Mouse (Mus musculus) cerebellum, postnatal 25 days (tissue): Measurements from ENCODE around the gene Itpka.
"Not testable (repeated sequence)": the region's sequence is repeated elsewhere in the genome, so short reads cannot be mapped to it uniquely, and the experiment has no call there.

Source experiments
- DNase-seq, 2 experiments: peaks; one replicate each; pipeline ENCODE4 v3.0.0; 2021; ENCODE audit warnings: mixed read lengths in 2 of 2

Gene Itpka

DNA sequence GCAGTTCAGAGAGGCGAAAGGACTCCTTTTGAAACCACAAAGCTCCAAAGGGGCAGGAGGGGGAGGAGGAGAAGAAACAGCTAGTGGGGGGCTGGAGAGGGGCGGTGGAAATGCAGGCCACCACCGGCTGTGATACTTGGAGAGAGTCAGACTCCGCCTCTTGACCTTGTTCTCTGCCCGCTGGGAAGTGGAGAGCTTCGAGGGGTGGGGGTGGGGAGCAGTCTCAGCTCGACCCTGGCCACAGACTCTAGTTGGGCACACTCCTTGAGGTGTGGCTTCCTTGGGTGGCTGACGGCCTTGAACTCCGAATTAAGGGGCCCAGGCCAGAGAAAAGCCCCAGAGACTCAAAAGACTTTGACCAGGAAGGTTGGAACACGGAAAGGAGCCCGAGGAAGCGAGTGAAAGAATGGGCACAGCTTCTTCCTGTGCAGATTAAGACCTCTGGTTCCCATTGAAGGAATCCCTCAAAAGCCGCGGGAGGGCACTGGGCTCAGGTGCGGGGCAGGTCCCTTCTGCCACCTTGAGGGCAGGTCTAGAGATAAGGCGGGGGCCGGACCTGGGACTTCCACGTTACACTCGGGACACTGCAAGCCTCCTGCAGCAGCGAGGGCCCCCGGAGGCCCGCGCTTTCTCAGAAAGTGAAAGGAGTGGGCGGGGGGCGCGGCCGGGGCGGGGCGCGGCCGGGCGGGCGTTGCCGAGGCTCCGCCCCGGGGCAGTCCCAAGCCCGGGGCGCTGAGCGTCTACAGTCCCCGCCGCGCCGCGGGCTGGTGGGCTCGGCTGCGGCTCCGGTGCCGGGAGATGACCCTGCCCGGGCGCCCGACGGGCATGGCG, at the start of gene Itpka:
Itpka (plus strand) TSS at position 757 of the 831 bp plus-strand sequence.
- peak in 1 of 2 experiments; percentile 42 for DNase-seq

DNA sequence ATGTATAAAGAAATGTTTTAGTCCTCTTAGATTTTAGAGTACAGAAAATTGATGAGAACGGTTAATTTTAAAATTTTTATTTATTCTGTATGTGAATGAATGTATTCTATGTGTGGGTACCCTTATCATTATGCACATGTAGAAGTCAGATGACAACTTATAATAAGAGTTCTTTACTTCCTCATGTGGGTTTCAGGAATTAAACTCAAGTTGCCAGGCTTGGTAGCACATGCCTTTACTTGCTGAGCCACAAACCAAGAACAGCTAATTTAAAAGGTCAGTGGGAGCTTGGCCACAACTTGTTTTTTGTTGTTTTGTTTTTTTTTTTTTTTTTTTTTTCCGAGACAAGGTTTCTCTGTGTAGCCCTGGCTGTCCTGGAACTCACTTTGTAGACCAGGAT, 47.3 kb upstream of the Itpka start:
- no peak for DNase-seq

GRCm38 (mm10) chr2:119696111-119696510, 46.0 kb upstream of the Itpka start:
- DNase-seq = no peak

- no peak for DNase-seq
Measured at GRCm38 (mm10) chr2:119698472-119698871, 43.7 kb upstream of the Itpka start.

GRCm38 (mm10) chr2:119699962-119700361, 42.2 kb upstream of the Itpka start:
- DNase-seq = no peak

GRCm38 (mm10) chr2:119703171-119703570, 39.0 kb upstream of the Itpka start:
- no peak for DNase-seq

DNA sequence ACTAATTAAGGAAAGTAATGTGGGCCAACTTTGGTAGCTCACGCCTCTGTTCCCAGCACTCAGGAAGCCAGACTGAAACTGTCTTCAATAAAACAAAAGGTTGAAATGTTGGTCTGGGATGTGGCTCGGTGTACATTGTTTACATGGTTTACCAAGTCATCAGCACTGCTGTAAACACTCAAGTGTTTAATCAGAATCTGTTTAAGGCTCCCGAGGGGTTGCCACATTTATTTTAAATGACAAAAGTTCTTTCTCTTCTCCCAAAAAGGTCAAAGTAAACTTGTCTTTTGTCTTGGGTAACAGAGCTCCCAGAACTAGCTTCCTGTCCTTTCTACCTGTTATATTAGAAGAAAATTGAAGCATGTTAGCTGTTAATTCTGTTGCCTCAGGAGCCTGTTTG, 34.5 kb upstream of the Itpka start:
- no peak for DNase-seq

DNA sequence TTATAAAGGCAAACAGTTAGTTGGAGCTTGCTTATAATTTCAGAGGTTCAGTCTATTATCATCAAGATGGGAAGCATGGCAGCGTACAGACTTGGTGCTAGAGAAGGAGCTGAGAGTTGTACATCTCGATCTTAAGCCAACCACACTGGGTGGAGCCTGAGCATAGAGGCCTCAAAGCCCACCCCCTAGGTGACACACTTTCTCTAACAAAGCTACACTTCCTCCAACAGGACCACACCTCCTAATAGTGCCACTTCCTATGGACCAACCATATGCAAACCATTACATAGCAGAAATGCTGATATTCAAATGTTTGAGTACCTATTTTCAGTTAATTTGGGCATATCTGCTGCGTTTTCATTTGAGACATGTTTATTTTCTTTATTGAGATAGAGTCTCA, 32.1 kb upstream of the Itpka start:
- no peak for DNase-seq

DNA sequence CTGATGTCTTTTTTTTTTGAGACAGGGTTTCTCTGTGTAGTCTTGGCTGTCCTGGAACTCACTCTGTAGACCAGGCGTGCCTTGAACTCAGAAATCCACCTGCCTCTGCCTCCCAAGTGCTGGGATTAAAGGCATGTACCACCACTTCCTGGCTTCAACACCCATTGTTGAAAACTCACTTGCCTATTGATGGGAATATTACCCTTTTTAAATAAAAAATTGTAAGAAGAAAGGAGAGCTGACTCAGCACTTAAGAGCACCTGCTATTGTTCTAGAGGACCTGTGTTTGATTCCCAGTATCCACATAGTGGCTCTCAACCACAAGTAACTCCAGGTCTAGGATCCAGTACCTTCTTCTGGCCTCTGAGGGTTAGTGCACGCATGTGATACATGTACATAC, 26.3 kb upstream of the Itpka start:
- DNase-seq = not testable (repeated sequence)

DNA sequence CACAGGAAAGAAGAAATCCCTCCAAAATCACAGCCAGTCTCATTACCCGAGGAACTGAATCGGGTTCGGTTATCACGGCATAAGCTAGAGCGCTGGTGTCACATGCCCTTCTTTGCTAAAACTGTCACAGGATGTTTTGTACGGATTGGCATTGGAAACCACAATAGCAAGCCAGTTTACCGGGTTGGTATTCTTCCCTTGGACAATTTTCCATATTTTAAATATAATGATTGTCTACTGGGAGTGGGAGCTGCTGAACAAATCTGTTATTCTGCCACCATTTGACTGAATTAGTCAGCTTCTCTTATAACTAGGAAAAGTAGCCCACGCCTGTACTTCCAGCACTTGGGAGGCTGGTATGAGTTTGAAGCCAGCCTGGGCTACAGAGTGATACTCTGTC, 21.1 kb upstream of the Itpka start:
- no peak for DNase-seq

- DNase-seq = no peak
Measured at GRCm38 (mm10) chr2:119727762-119728416, 14.2 kb upstream of the Itpka start.

DNA sequence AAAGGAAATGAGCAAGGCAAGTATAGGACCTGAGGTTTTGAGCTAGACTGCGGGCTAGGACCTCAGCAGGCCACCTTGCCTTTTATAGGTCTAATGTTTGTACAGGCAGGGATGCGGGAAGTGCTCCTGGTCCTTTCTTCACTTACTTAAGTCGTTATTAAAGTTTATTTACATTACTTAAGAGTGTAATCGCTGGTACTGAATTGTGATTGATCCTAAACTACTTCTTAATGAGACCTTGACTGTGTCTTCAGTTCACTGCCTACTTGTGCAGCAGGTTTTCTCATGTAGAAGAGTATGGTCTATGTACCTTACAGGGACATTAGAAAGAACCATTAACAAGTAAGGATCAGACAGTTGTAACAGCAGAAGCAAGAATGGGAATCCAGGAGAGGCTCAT, 11.4 kb upstream of the Itpka start:
- no peak for DNase-seq

GRCm38 (mm10) chr2:119737124-119737523, 5.0 kb upstream of the Itpka start:
- DNase-seq = peak in 1 of 2 experiments; percentile 29

GRCm38 (mm10) chr2:119740567-119740966, 1.6 kb upstream of the Itpka start:
- DNase-seq = no peak

- DNase-seq = peak; percentile 25 to 31
Measured at GRCm38 (mm10) chr2:119742461-119743175, 481 bp downstream of the Itpka start.

DNA sequence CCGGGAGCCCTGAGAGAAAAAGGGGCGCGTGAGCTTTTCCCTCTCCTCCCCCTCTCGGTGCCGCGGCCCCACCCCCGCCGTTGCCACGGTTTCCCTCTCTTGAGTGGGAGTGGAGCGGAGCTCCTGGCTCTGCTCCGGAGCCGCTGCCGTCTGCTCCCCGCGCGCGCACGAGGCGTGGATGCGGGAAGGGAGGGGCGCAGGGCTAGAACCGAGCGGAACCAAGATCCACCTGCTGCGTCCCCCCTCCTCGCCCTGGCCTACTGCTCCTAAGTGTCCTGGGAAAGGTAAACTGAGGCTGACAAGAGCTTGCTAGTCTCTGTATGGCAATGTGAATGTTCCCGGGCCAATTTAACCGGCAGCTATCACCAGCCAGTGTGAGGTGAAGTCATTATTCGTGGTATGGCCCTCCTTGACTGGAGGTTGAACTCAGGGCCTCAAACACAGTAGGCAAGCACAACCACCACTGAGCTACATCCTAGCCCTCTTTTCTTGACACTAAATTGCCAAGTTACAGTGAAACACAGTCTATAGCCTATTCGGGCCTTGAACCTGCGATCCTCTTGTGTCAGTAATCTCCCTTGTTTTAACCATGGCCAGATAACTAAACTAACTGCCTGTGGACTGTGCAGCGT, 1.2 kb downstream of the Itpka start:
- peak in 1 of 2 experiments; percentile 10 for DNase-seq

GRCm38 (mm10) chr2:119743808-119744162, 1.6 kb downstream of the Itpka start:
- DNase-seq = no peak

- DNase-seq = peak in 1 of 2 experiments; percentile 31
Measured at GRCm38 (mm10) chr2:119744163-119745111, 2.3 kb downstream of the Itpka start.

- peak in 1 of 2 experiments; percentile 28 for DNase-seq
Measured at GRCm38 (mm10) chr2:119745281-119745680, 3.1 kb downstream of the Itpka start.

- no peak for DNase-seq
Measured at GRCm38 (mm10) chr2:119747554-119747953, 5.4 kb downstream of the Itpka start.

- no peak for DNase-seq
Measured at GRCm38 (mm10) chr2:119749260-119749659, 7.1 kb downstream of the Itpka start.

- peak in 1 of 2 experiments; percentile 56 for DNase-seq
Measured at GRCm38 (mm10) chr2:119757601-119758100, 15.5 kb downstream of the Itpka start.
